Mouse (Mus musculus): ENCODE measurements around the gene Slc2a13. TPM values are rescaled to one million over a fixed set of nuclear protein-coding genes. Genes with fewer than 3 reads are reported as not detected.

Gene Slc2a13
- polyA plus RNA-seq (2015; fragmentation: Nextera tagmentation; extraction: Ambion mirVana), result 0.08 and 0.13 TPM in 2 replicates

- peaks cover 44% of the 10 kb centered on the region for H3K27me3 ChIP-seq
- H3K4me2 ChIP-seq, result peak within 1 kb of the TSS; percentile 75
- peak within 1 kb of the TSS; percentile 60 for H3K4me3 ChIP-seq (replicated peaks)
- no peaks in the 10 kb centered on the region for H3K36me3 ChIP-seq
- H3K9me3 ChIP-seq (replicated peaks), result no peaks in the 10 kb centered on the region
- WGBS (ENCODE audit: insufficient replicate concordance), result under 1% methylated on average over 26 of the region's 26 CpGs
- H3K27ac ChIP-seq, result no peak within 1 kb of the TSS
- peak within 1 kb of the TSS; percentile 45 for H3K9ac ChIP-seq
- ATAC-seq (ENCODE audit: low read depth), result peak; percentile 87
- peak; percentile 56 for DNase-seq
- no peaks in the 10 kb centered on the region for H3K4me1 ChIP-seq (replicated peaks)
These were observed at the start of gene Slc2a13 for GRCm38 (mm10) chr15:91573111-91573538. Slc2a13 (minus strand) TSS chr15:91573261.

- Histone ChIP-seq H3K4me3 (replicated peaks) (no peak overlapping the region), H3K9ac (no peak overlapping the region), H3K9me3 (replicated peaks) (no peaks in the 10 kb centered on the region), H3K27me3 (no peaks in the 10 kb centered on the region), H3K36me3 (no peaks in the 10 kb centered on the region), H3K4me1 (replicated peaks) (no peaks in the 10 kb centered on the region), H3K27ac (no peak overlapping the region), H3K4me2 (no peak overlapping the region)
- 83% methylated on average over 12 of the region's 12 CpGs for WGBS (ENCODE audit: insufficient replicate concordance)
- DNase-seq (no peak), ATAC-seq (ENCODE audit: low read depth) (no peak)
These were observed 43.0 kb upstream of the Slc2a13 start for GRCm38 (mm10) chr15:91616016-91616415.

GRCm38 (mm10) chr15:91615532-91615931 is 42.5 kb upstream of the Slc2a13 start:
- no peak for ATAC-seq (ENCODE audit: low read depth)
- WGBS (ENCODE audit: insufficient replicate concordance), result 71% methylated on average over 4 of the region's 4 CpGs
- no peaks in the 10 kb centered on the region for H3K4me1 ChIP-seq (replicated peaks)
- DNase-seq, result no peak
- H3K9me3 ChIP-seq (replicated peaks), result no peaks in the 10 kb centered on the region
- no peak overlapping the region for H3K27ac ChIP-seq
- no peaks in the 10 kb centered on the region for H3K36me3 ChIP-seq
- no peak overlapping the region for H3K4me3 ChIP-seq (replicated peaks)
- no peak overlapping the region for H3K9ac ChIP-seq
- H3K4me2 ChIP-seq, result no peak overlapping the region
- no peaks in the 10 kb centered on the region for H3K27me3 ChIP-seq

GRCm38 (mm10) chr15:91613981-91614665 is 41.1 kb upstream of the Slc2a13 start:
- ATAC-seq (ENCODE audit: low read depth) (no peak), DNase-seq (no peak)
- H3K27ac ChIP-seq, result no peak overlapping the region
- no peaks in the 10 kb centered on the region for H3K9me3 ChIP-seq (replicated peaks)
- no peak overlapping the region for H3K4me3 ChIP-seq (replicated peaks)
- H3K9ac ChIP-seq, result no peak overlapping the region
- H3K36me3 ChIP-seq, result no peaks in the 10 kb centered on the region
- H3K27me3 ChIP-seq, result no peaks in the 10 kb centered on the region
- WGBS (ENCODE audit: insufficient replicate concordance), result 78% methylated on average over 11 of the region's 11 CpGs
- H3K4me1 ChIP-seq (replicated peaks), result no peaks in the 10 kb centered on the region
- H3K4me2 ChIP-seq, result no peak overlapping the region

GRCm38 (mm10) chr15:91609713-91610112 is 36.7 kb upstream of the Slc2a13 start:
- no peaks in the 10 kb centered on the region for H3K9me3 ChIP-seq (replicated peaks)
- no peak overlapping the region for H3K27ac ChIP-seq
- no peaks in the 10 kb centered on the region for H3K36me3 ChIP-seq
- ATAC-seq (ENCODE audit: low read depth) (no peak), DNase-seq (no peak)
- WGBS (ENCODE audit: insufficient replicate concordance), result 21% methylated on average over 8 of the region's 8 CpGs
- no peaks in the 10 kb centered on the region for H3K27me3 ChIP-seq
- no peak overlapping the region for H3K4me3 ChIP-seq (replicated peaks)
- H3K4me2 ChIP-seq, result no peak overlapping the region
- no peaks in the 10 kb centered on the region for H3K4me1 ChIP-seq (replicated peaks)
- H3K9ac ChIP-seq, result no peak overlapping the region

- 56% methylated on average over 2 of the region's 2 CpGs for WGBS (ENCODE audit: insufficient replicate concordance)
- Histone ChIP-seq H3K27me3 (no peaks in the 10 kb centered on the region), H3K4me2 (no peak overlapping the region), H3K36me3 (no peaks in the 10 kb centered on the region), H3K9ac (no peak overlapping the region), H3K27ac (no peak overlapping the region), H3K4me1 (replicated peaks) (no peaks in the 10 kb centered on the region), H3K9me3 (replicated peaks) (no peaks in the 10 kb centered on the region), H3K4me3 (replicated peaks) (no peak overlapping the region)
- no peak for DNase-seq
- ATAC-seq (ENCODE audit: low read depth), result no peak
These were observed 35.8 kb upstream of the Slc2a13 start for GRCm38 (mm10) chr15:91608811-91609210.

- 72% methylated on average over 7 of the region's 7 CpGs for WGBS (ENCODE audit: insufficient replicate concordance)
These were observed 28.1 kb upstream of the Slc2a13 start for GRCm38 (mm10) chr15:91601197-91601596.

GRCm38 (mm10) chr15:91597290-91597689 is 24.2 kb upstream of the Slc2a13 start:
- Histone ChIP-seq H3K4me1 (replicated peaks) (no peaks in the 10 kb centered on the region), H3K9ac (no peak overlapping the region), H3K4me2 (no peak overlapping the region), H3K36me3 (no peaks in the 10 kb centered on the region), H3K27me3 (no peaks in the 10 kb centered on the region), H3K27ac (no peak overlapping the region), H3K4me3 (replicated peaks) (no peak overlapping the region), H3K9me3 (replicated peaks) (no peaks in the 10 kb centered on the region)
- DNase-seq (no peak), ATAC-seq (ENCODE audit: low read depth) (no peak)
- WGBS (ENCODE audit: insufficient replicate concordance), result 64% methylated on average over 5 of the region's 5 CpGs

More at GRCm38 (mm10) chr15:91601197-91601596, 28.1 kb upstream of the Slc2a13 start:
- no peak overlapping the region for H3K27ac ChIP-seq
- H3K9ac ChIP-seq, result no peak overlapping the region
- no peak overlapping the region for H3K4me2 ChIP-seq
- no peak overlapping the region for H3K4me3 ChIP-seq (replicated peaks)
- H3K4me1 ChIP-seq (replicated peaks), result no peaks in the 10 kb centered on the region
- ATAC-seq (ENCODE audit: low read depth) (no peak), DNase-seq (no peak)
- H3K27me3 ChIP-seq, result no peaks in the 10 kb centered on the region
- no peaks in the 10 kb centered on the region for H3K9me3 ChIP-seq (replicated peaks)
- H3K36me3 ChIP-seq, result no peaks in the 10 kb centered on the region

- no peak for DNase-seq
- H3K9me3 ChIP-seq (replicated peaks), result no peaks in the 10 kb centered on the region
- H3K9ac ChIP-seq, result no peak overlapping the region
- ATAC-seq (ENCODE audit: low read depth), result no peak
- H3K4me1 ChIP-seq (replicated peaks), result no peaks in the 10 kb centered on the region
- WGBS (ENCODE audit: insufficient replicate concordance), result 17% methylated on average over 8 of the region's 8 CpGs
- no peak overlapping the region for H3K4me3 ChIP-seq (replicated peaks)
- no peak overlapping the region for H3K4me2 ChIP-seq
- H3K36me3 ChIP-seq, result no peaks in the 10 kb centered on the region
- peaks cover 41% of the 10 kb centered on the region for H3K27me3 ChIP-seq
- no peak overlapping the region for H3K27ac ChIP-seq
These were observed 1.4 kb upstream of the Slc2a13 start for GRCm38 (mm10) chr15:91574492-91574891.

- Histone ChIP-seq H3K27ac (no peak overlapping the region), H3K27me3 (peaks cover 44% of the 10 kb centered on the region), H3K4me3 (replicated peaks) (peak overlapping the region; percentile 60), H3K9me3 (replicated peaks) (no peaks in the 10 kb centered on the region), H3K4me1 (replicated peaks) (no peaks in the 10 kb centered on the region), H3K4me2 (peak overlapping the region; percentile 75), H3K9ac (peak overlapping the region; percentile 45), H3K36me3 (no peaks in the 10 kb centered on the region)
- 1% methylated on average over 73 of the region's 91 CpGs for WGBS (ENCODE audit: insufficient replicate concordance)
- ATAC-seq (ENCODE audit: low read depth) (peak; percentile 72), DNase-seq (no peak)
These were observed 516 bp downstream of the Slc2a13 start for GRCm38 (mm10) chr15:91572421-91573069.

- peak overlapping the region; percentile 45; the same call in 1 of the 2 replicates for H3K9ac ChIP-seq
- peak overlapping the region; percentile 75 for H3K4me2 ChIP-seq
- 12% methylated on average over 8 of the region's 8 CpGs for WGBS (ENCODE audit: insufficient replicate concordance)
- H3K27me3 ChIP-seq, result peaks cover 44% of the 10 kb centered on the region
- H3K4me3 ChIP-seq (replicated peaks), result peak overlapping the region; percentile 60
- H3K36me3 ChIP-seq, result no peaks in the 10 kb centered on the region
- no peaks in the 10 kb centered on the region for H3K4me1 ChIP-seq (replicated peaks)
- no peak for DNase-seq
- no peak for ATAC-seq (ENCODE audit: low read depth)
- H3K27ac ChIP-seq, result no peak overlapping the region
- H3K9me3 ChIP-seq (replicated peaks), result no peaks in the 10 kb centered on the region
These were observed 1.1 kb downstream of the Slc2a13 start for GRCm38 (mm10) chr15:91571981-91572380.
